Mouse (Mus musculus) megakaryocyte, embryonic 14.5 days (primary cell): ENCODE measurements around the gene Asprv1. TPM values are rescaled to one million over a fixed set of nuclear protein-coding genes. Genes with fewer than 3 reads are reported as not detected.

Experiments
- H3K27me3 ChIP-seq: replicated peaks from 2 replicates; pipeline ENCODE3; 2012; ENCODE audit warnings: inconsistent platforms
- H3K36me3 ChIP-seq: replicated peaks from 2 replicates; pipeline ENCODE3; 2012; ENCODE audit warnings: low read length, inconsistent platforms, mixed read lengths
- H3K4me1 ChIP-seq: 2 replicates; pipeline ENCODE4 v1.6.1; 2012; ENCODE audit warnings: inconsistent platforms
- H3K4me3 ChIP-seq: replicated peaks from 2 replicates; pipeline ENCODE3; 2012; ENCODE audit warnings: moderate library complexity, mild to moderate bottlenecking, inconsistent platforms
- H3K9me3 ChIP-seq: 2 replicates; pipeline ENCODE4 v1.6.1; 2012; ENCODE audit warnings: inconsistent platforms
- FLI1 ChIP-seq: IDR thresholded peaks from 2 replicates; pipeline ENCODE4 v1.6.1; 2012; ENCODE audit warnings: low read length, inconsistent platforms, mixed read lengths
- GATA1 ChIP-seq: IDR thresholded peaks from 3 replicates; pipeline ENCODE4 v1.6.1; 2012; ENCODE audit warnings: mixed read lengths, low read length, inconsistent platforms, borderline replicate concordance
- polyA plus RNA-seq: library from polyadenylated mRNA; stranded (reverse); fragments of >175 nt; gene quantifications from 2 replicates; pipeline ENCODE4 v1.2.3, GENCODE M21; 2012; ENCODE audit warnings: low replicate concordance; ENCODE audit not compliant: insufficient read depth

Gene Asprv1
- polyA plus RNA-seq, 1 experiment, result 0.64 TPM

DNA sequence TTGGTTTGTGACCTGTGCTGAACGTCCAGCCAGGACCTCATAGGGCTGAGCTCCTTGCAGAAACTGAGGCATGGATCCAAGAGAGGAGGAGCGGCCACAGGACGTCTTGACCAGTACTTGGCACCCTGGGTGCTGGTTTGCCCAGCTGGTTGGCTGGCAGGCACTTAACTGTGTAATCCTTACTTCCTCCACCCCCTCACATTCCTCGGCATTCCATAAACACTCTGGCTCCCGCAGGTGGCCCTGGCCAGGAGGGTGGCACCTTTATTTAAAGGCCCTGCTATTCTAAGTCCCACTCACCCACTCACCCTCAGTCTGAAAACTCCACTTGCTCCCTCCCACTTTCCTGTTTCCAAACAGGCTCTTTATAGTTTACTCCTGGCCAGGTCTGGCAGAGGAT is 17.2 kb upstream of the Asprv1 start:
- TF ChIP-seq GATA1 (no peak), FLI1 (no peak)
- H3K27me3 ChIP-seq, result peaks cover 2% of the 10 kb centered on the region
- H3K36me3 ChIP-seq, result peaks cover 10% of the 10 kb centered on the region
- H3K4me3 ChIP-seq, result no peak overlapping the region
- H3K4me1 ChIP-seq, result peaks cover 72% of the 10 kb centered on the region
- no peaks in the 10 kb centered on the region for H3K9me3 ChIP-seq

DNA sequence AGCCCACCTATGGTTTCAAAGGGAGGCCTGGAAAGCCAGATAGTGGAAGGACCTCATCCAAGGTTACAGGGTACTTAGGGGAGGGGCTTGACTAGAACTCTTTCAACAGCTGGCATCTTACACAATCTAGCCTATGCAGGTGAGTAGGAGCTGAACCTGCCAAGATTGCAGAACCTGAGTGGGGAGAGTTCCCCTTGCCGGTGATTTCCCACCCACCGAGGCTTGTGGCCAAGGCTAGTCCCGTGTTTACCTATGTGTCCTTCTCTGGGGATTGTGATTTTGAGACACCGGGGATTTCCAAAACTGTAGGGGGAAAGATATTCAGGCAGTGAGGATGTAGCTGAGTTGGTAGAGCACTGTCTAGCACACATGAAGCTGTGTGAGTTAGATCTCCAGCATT is 12.7 kb upstream of the Asprv1 start:
- no peaks in the 10 kb centered on the region for H3K36me3 ChIP-seq
- no peak for TF ChIP-seq GATA1
- TF ChIP-seq FLI1, result no peak
- no peaks in the 10 kb centered on the region for H3K9me3 ChIP-seq
- peaks cover 68% of the 10 kb centered on the region for H3K4me1 ChIP-seq
- H3K4me3 ChIP-seq, result no peak overlapping the region
- peaks cover 17% of the 10 kb centered on the region for H3K27me3 ChIP-seq

DNA sequence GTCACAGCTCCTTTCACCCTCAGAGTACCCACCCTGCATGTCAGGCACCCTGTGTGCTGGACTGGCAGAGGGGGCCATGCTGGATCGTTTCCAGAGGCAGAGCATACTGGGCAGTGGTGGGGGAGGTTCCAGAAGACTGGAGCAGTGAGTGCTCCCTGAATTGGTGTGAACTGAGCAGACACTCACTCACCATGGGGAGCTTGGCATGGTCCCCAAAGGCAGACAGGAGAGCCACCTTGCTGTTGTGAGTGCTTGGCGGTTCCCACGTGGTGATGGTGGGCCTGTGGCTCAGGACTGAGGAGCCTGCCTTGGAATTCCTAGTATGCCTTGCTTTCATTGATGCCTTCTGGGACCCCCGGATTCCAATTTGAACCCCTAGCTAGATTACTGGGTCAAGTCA is 4.8 kb upstream of the Asprv1 start:
- peaks cover 31% of the 10 kb centered on the region for H3K27me3 ChIP-seq

DNA sequence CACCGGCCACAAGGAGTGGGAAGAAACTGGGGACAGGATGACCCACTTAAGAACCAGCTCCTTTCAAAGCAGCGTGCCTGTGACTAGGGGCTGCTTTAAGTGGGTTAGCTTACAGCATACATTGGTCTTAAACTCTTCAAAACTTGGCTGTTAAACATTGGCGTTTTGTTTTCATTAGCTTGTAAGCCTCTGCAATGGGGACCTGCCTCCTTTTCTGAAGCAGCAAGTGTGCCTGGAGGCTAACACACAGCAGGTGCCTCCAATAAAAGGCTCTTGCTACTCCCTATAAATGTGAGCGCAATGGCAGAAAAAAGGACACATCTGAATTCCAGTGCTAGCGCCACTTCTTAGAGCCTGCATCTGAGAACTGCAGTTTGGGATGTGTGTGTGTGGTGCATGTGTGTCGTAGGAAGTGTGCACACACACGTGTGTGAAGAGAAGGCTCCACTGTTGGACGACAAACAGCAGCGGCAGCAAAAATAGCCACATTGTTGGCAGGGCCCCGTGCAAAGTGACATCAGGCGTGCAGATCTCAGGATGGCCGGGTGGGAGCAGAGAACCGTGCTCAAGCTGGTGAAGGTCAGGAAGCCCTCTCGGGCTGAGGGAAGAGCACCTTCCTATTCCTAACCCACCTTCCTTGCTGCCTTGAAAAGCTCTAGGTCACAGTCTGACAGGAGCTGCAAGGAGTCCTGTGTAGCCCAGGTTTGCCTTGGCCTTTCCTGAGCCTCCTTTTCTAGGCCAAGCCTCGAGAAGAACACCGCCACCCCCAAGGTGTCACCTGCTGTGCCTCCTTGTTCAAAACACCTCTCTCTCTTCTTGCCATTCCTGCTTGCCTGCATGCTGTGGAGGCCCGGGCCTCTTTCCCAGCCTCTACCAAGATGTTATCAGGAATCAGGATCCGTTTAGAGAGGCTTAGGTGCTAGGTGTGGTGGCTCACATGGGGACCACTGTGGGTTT is 3.6 kb upstream of the Asprv1 start:
- Histone ChIP-seq H3K9me3 (no peaks in the 10 kb centered on the region), H3K4me1 (peaks cover 63% of the 10 kb centered on the region), H3K36me3 (no peaks in the 10 kb centered on the region), H3K4me3 (no peak overlapping the region), H3K27me3 (peaks cover 29% of the 10 kb centered on the region)
- TF ChIP-seq FLI1 (no peak), GATA1 (no peak)

More for the DNA sequence above, 4.8 kb upstream of the Asprv1 start:
- TF ChIP-seq GATA1 (no peak), FLI1 (no peak)
- Histone ChIP-seq H3K36me3 (no peaks in the 10 kb centered on the region), H3K4me3 (no peak overlapping the region), H3K4me1 (peaks cover 70% of the 10 kb centered on the region), H3K9me3 (no peaks in the 10 kb centered on the region)

DNA sequence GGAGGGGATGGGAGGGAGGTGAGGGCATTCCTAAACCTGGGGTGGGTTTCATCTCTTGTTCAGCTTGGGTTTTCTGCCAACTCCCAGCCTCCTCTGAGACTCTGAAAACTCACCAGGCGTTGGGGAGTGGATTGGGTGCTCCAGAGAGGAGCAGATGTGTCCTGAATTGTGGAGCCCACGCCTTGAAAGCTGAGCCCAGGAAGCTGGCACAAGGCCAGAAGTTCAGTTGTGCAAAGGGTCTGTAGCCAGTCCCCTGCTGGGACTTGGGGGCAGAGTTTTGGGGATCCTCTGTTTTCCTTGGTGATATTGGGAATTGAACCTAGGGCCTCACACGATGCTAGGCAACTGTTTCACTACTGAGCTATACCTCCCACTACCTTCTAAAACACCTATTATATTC is 2.2 kb downstream of the Asprv1 start:
- peaks cover 59% of the 10 kb centered on the region for H3K4me1 ChIP-seq
- H3K36me3 ChIP-seq, result no peaks in the 10 kb centered on the region
- H3K4me3 ChIP-seq, result no peak overlapping the region
- peaks cover 13% of the 10 kb centered on the region for H3K27me3 ChIP-seq
- TF ChIP-seq FLI1, result no peak
- no peak for TF ChIP-seq GATA1
- no peaks in the 10 kb centered on the region for H3K9me3 ChIP-seq

DNA sequence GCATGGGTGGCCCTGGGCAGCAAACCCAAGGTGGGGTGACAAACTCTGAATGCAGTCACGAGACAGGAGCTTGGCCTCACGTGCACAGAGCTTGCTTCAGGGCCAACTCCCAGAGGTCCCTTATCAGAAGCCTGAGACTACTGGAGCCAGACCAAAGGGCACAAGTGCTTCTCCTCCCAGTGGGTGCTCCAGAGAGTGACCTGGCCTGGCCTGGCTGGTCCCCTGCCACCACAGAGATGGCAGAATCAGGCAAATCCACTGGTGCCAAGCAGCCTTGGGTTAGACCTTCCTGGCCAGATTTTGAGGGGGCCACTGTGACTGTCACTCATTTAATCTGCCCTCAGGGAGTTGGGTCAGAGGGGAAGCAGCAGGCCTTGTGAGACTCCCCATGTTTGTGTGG is 8.5 kb downstream of the Asprv1 start:
- Histone ChIP-seq H3K9me3 (no peaks in the 10 kb centered on the region), H3K36me3 (peaks cover 4% of the 10 kb centered on the region), H3K4me3 (peak overlapping the region; percentile 50), H3K4me1 (peaks cover 89% of the 10 kb centered on the region), H3K27me3 (no peaks in the 10 kb centered on the region)
- no peak for TF ChIP-seq GATA1
- no peak for TF ChIP-seq FLI1

DNA sequence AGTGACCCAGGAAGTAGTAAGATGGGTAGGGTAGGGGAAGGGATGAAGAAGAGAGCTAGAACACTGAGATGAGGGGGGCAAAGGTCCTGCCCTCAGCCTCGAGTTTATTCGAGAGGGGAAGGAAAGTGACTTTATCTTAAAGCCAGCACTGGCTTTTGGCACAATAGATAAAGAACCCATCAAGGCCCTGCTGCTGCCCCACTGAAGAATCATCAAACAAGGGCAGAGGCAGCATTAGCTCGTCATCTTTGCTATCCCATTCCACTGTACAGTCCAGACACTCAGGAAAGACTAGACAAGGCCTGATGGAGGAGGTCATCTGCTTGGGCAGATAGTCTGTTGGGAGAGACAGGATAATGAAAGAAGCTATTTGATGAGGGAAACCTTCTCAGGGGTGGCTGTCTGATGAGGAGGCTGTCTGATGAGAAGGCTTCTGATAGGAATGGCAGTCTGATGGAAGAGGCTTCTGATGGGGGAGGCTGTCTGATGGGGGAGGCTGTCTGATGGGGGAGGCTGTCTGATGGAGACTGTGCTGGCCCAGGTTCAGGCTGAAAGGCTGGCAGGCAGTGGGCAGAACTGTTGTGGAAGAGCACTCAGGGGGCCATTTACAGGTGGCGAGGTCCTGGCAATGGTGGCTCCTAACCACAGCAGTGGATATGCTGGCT is 9.3 kb downstream of the Asprv1 start:
- TF ChIP-seq GATA1 (no peak; the same call in 2 of the 3 replicates), FLI1 (no peak)
- Histone ChIP-seq H3K9me3 (no peaks in the 10 kb centered on the region), H3K36me3 (peaks cover 4% of the 10 kb centered on the region), H3K4me3 (peak overlapping the region; percentile 71), H3K27me3 (no peaks in the 10 kb centered on the region), H3K4me1 (peaks cover 94% of the 10 kb centered on the region)

DNA sequence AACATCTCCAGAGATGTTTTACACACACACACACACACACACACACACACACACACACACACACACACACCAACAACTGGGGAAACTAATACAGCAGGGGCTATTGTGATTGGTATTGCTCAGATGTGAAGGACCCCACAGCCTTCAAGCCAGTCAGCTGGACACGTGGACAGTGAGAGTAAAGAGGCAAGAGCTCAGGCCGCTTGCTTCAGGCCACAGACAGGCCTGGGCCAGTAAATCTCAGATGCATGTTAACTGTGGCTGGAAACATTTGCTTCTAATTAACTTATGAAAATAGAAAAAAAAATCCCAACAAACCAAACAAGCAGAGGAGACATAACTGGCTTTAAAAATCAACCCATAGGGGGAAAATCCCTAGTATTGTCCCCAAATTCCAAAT is 9.9 kb downstream of the Asprv1 start:
- peaks cover 4% of the 10 kb centered on the region for H3K36me3 ChIP-seq
- H3K9me3 ChIP-seq, result no peaks in the 10 kb centered on the region
- H3K27me3 ChIP-seq, result no peaks in the 10 kb centered on the region
- H3K4me1 ChIP-seq, result peaks cover 97% of the 10 kb centered on the region
- H3K4me3 ChIP-seq, result no peak overlapping the region
- no peak for TF ChIP-seq GATA1
- no peak for TF ChIP-seq FLI1

DNA sequence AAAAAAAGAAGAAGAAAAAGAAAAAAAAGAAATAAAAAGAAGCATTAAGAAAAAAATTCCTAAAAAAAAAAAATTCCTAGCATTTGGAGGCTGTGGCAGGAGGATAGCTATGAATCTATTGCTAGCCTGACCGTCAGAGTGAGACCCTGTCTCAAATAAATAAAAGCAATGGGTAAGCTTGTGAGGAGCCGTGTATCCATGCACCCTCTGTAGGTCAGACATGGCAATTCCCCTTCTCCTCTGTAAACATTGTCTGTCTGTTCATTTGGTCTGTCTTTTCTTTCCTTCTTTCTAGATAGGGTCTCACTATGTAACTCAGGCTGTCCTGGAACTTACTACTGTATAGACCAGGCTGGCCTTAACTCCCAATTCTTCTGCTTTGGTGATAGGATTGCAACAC is 10.5 kb downstream of the Asprv1 start:
- no peaks in the 10 kb centered on the region for H3K27me3 ChIP-seq
- H3K9me3 ChIP-seq, result no peaks in the 10 kb centered on the region
- TF ChIP-seq FLI1, result no peak
- H3K4me1 ChIP-seq, result peaks cover 97% of the 10 kb centered on the region
- H3K4me3 ChIP-seq, result peak overlapping the region; percentile 84
- H3K36me3 ChIP-seq, result peaks cover 4% of the 10 kb centered on the region
